Mouse (Mus musculus): Measurements from ENCODE around the gene Vamp2. TPM values are rescaled to one million over a fixed set of nuclear protein-coding genes. Genes with fewer than 3 reads are reported as not detected.

The Vamp2 gene
- total and polyA plus RNA-seq, 3 experiments = 63.4 to 83.0 (median 70.8) TPM

- Histone ChIP-seq H3K4me1 (ENCODE audit: control insufficient read depth, insufficient read depth, low read length) (no peaks in the 10 kb centered on the region; the same call in 1 of the 2 replicates), H3K4me3 (no peak overlapping the region), H3K27me3 (ENCODE audit: control insufficient read depth, insufficient read depth, low read length) (no peaks in the 10 kb centered on the region), H3K27ac (no peak overlapping the region), H3K36me3 (ENCODE audit: control insufficient read depth, insufficient read depth, low read length) (no peaks in the 10 kb centered on the region; the same call in 1 of the 2 replicates), H3K9ac (ENCODE audit: low read depth, low read length) (no peak overlapping the region), H3K79me2 (replicated peaks; ENCODE audit: control insufficient read depth, insufficient read depth, low read length) (no peaks in the 10 kb centered on the region)
- WGBS = 80% methylated on average over 13 of the region's 13 CpGs
- peak in 1 of 2 experiments; percentile 35 for DNase-seq
- TF ChIP-seq POLR2A (IDR thresholded peaks at IDR 0.05; ENCODE audit: insufficient read depth, low read depth, low read length) (no peak), EP300 (IDR thresholded peaks at IDR 0.05; ENCODE audit: insufficient read depth, low read depth, low read length) (no peak), CTCF (IDR thresholded peaks at IDR 0.05) (no peak)
- intact Hi-C loops (cut with DNase I) = loop anchor here (10.0 kb wide), 1 partner anchor 296 kb away; no protein-coding TSS in a partner anchor
Measured at GRCm38 (mm10) chr11:69109032-69109900, 21.0 kb downstream of the Vamp2 start.

GRCm38 (mm10) chr11:69110319-69111046, 22.2 kb downstream of the Vamp2 start:
- TF ChIP-seq EP300 (IDR thresholded peaks at IDR 0.05; ENCODE audit: insufficient read depth, low read depth, low read length) = peak; percentile 94
- TF ChIP-seq POLR2A (IDR thresholded peaks at IDR 0.05; ENCODE audit: insufficient read depth, low read depth, low read length) = peak; percentile 68
- no peak for TF ChIP-seq CTCF (IDR thresholded peaks at IDR 0.05)
- Histone ChIP-seq H3K27ac (peak overlapping the region; percentile 57), H3K9ac (ENCODE audit: low read depth, low read length) (peak overlapping the region; percentile 59), H3K4me1 (ENCODE audit: control insufficient read depth, insufficient read depth, low read length) (no peaks in the 10 kb centered on the region; the same call in 1 of the 2 replicates), H3K4me3 (peak overlapping the region; percentile 51), H3K79me2 (replicated peaks; ENCODE audit: control insufficient read depth, insufficient read depth, low read length) (no peaks in the 10 kb centered on the region), H3K36me3 (ENCODE audit: control insufficient read depth, insufficient read depth, low read length) (no peaks in the 10 kb centered on the region; the same call in 1 of the 2 replicates), H3K27me3 (ENCODE audit: control insufficient read depth, insufficient read depth, low read length) (no peaks in the 10 kb centered on the region)
- 3% methylated on average over 30 of the region's 30 CpGs for WGBS
- intact Hi-C loops (cut with DNase I) = loop anchor here (1.0 kb wide), 1 partner anchor 10 kb away; no protein-coding TSS in a partner anchor
- peak; percentile 90 to 96 for DNase-seq

GRCm38 (mm10) chr11:69111051-69111810, 22.9 kb downstream of the Vamp2 start:
- Histone ChIP-seq H3K4me1 (ENCODE audit: control insufficient read depth, insufficient read depth, low read length) (no peaks in the 10 kb centered on the region; the same call in 1 of the 2 replicates), H3K9ac (ENCODE audit: low read depth, low read length) (peak overlapping the region; percentile 59), H3K36me3 (ENCODE audit: control insufficient read depth, insufficient read depth, low read length) (no peaks in the 10 kb centered on the region; the same call in 1 of the 2 replicates), H3K27me3 (ENCODE audit: control insufficient read depth, insufficient read depth, low read length) (no peaks in the 10 kb centered on the region), H3K79me2 (replicated peaks; ENCODE audit: control insufficient read depth, insufficient read depth, low read length) (no peaks in the 10 kb centered on the region), H3K4me3 (peak overlapping the region; percentile 51), H3K27ac (peak overlapping the region; percentile 36)
- TF ChIP-seq CTCF (IDR thresholded peaks at IDR 0.05) (no peak), POLR2A (IDR thresholded peaks at IDR 0.05; ENCODE audit: insufficient read depth, low read depth, low read length) (no peak), EP300 (IDR thresholded peaks at IDR 0.05; ENCODE audit: insufficient read depth, low read depth, low read length) (no peak)
- DNase-seq = no peak
- 14% methylated on average over 21 of the region's 21 CpGs for WGBS
- intact Hi-C loops (cut with DNase I) = no loop called here

GRCm38 (mm10) chr11:69111865-69112264, 23.6 kb downstream of the Vamp2 start:
- H3K9ac ChIP-seq (ENCODE audit: low read depth, low read length) = no peak overlapping the region
- TF ChIP-seq CTCF (IDR thresholded peaks at IDR 0.05) (no peak), EP300 (IDR thresholded peaks at IDR 0.05; ENCODE audit: insufficient read depth, low read depth, low read length) (no peak), POLR2A (IDR thresholded peaks at IDR 0.05; ENCODE audit: insufficient read depth, low read depth, low read length) (no peak)
- H3K36me3 ChIP-seq (ENCODE audit: control insufficient read depth, insufficient read depth, low read length) = no peaks in the 10 kb centered on the region; the same call in 1 of the 2 replicates
- no peak for DNase-seq
- no peaks in the 10 kb centered on the region for H3K27me3 ChIP-seq (ENCODE audit: control insufficient read depth, insufficient read depth, low read length)
- no peaks in the 10 kb centered on the region; the same call in 1 of the 2 replicates for H3K4me1 ChIP-seq (ENCODE audit: control insufficient read depth, insufficient read depth, low read length)
- no peak overlapping the region for H3K4me3 ChIP-seq
- intact Hi-C loops (cut with DNase I) = no loop called here
- no peak overlapping the region; the same call in 1 of the 2 replicates for H3K27ac ChIP-seq
- WGBS = 49% methylated on average over 4 of the region's 4 CpGs
- H3K79me2 ChIP-seq (replicated peaks; ENCODE audit: control insufficient read depth, insufficient read depth, low read length) = no peaks in the 10 kb centered on the region

- no peak overlapping the region for H3K9ac ChIP-seq (ENCODE audit: low read depth, low read length)
- no peaks in the 10 kb centered on the region; the same call in 1 of the 2 replicates for H3K4me1 ChIP-seq (ENCODE audit: control insufficient read depth, insufficient read depth, low read length)
- WGBS = 74% methylated on average over 3 of the region's 3 CpGs
- H3K79me2 ChIP-seq (replicated peaks; ENCODE audit: control insufficient read depth, insufficient read depth, low read length) = no peaks in the 10 kb centered on the region
- intact Hi-C loops (cut with DNase I) = no loop called here
- TF ChIP-seq CTCF (IDR thresholded peaks at IDR 0.05) (no peak), POLR2A (IDR thresholded peaks at IDR 0.05; ENCODE audit: insufficient read depth, low read depth, low read length) (no peak), EP300 (IDR thresholded peaks at IDR 0.05; ENCODE audit: insufficient read depth, low read depth, low read length) (no peak)
- no peaks in the 10 kb centered on the region for H3K27me3 ChIP-seq (ENCODE audit: control insufficient read depth, insufficient read depth, low read length)
- no peak overlapping the region for H3K4me3 ChIP-seq
- DNase-seq = no peak
- H3K36me3 ChIP-seq (ENCODE audit: control insufficient read depth, insufficient read depth, low read length) = no peaks in the 10 kb centered on the region; the same call in 1 of the 2 replicates
- H3K27ac ChIP-seq = no peak overlapping the region
Measured at GRCm38 (mm10) chr11:69114018-69114417, 25.7 kb downstream of the Vamp2 start.
